Mouse (Mus musculus): ENCODE results near the gene Sun1. TPM values are rescaled to one million over a fixed set of nuclear protein-coding genes. Genes with fewer than 3 reads are reported as not detected.

The Sun1 gene
- polyA plus RNA-seq, 1 experiment = 23.8 TPM

DNA sequence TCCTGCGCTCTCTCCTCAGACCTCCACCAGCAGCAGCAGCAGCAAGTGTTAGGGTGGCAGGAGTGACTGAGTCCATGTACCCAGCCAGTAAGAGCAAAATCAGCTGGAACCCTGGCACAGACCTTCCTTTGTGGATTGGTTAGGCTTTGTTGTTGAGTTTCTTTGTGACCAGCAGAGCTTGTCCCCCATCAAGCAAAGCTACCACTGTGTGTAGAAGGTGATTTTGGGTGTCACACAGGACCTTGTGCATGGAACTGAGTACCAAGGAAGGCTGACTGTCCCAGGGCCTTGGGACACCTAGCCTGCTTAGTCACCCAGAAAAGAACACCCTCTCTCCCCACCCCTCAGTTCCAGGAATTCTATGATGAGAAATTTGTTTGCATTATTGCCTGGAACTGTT is 56.8 kb downstream of the Sun1 start:
- no peak for DNase-seq (ENCODE audit: low read depth in 1 of 2, low spot score in 2 of 2)
- Histone ChIP-seq H3K27ac (ENCODE audit: insufficient read depth, low read length) (no peak overlapping the region), H3K27me3 (ENCODE audit: control insufficient read depth, insufficient read depth, low read length) (no peaks in the 10 kb centered on the region), H3K36me3 (ENCODE audit: control insufficient read depth, insufficient read depth, low read length) (peaks cover 1% of the 10 kb centered on the region), H3K4me3 (ENCODE audit: extremely low read depth, insufficient read depth, insufficient read length) (no peak overlapping the region), H3K4me1 (ENCODE audit: control insufficient read depth, insufficient read depth, insufficient read length) (peaks cover 17% of the 10 kb centered on the region; the same call in 1 of the 2 replicates)
- 100% methylated on average over 1 of the region's 1 CpGs for WGBS
- TF ChIP-seq POLR2A (IDR thresholded peaks at IDR 0.05; ENCODE audit: low read depth, low read length) = no peak
- TF ChIP-seq CTCF (IDR thresholded peaks at IDR 0.05; ENCODE audit: extremely low read depth, insufficient read depth, insufficient read length, insufficient replicate concordance) = no peak

DNA sequence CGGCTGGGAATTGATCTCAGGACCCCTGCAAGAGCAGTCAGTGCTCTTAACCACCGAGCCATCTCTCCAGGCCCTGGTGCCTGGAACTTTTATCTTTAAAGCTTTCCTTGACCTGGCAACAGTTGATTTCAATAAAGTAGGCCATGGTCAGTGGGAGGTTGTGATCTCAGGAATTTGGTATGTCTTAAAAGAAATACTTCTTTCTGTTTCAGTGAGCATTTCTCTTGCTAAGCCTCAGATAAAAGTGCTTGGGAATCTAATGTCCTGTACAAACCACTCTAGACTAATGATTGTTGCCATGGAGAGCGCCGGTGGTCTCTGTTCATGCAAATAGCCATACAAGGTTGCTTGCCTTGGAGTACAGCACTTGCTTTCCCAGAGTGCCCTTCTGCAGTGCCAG is 57.4 kb downstream of the Sun1 start:
- H3K36me3 ChIP-seq (ENCODE audit: control insufficient read depth, insufficient read depth, low read length) = peaks cover 6% of the 10 kb centered on the region
- no peak overlapping the region for H3K4me3 ChIP-seq (ENCODE audit: extremely low read depth, insufficient read depth, insufficient read length)
- DNase-seq (ENCODE audit: low read depth in 1 of 2, low spot score in 2 of 2) = no peak
- H3K4me1 ChIP-seq (ENCODE audit: control insufficient read depth, insufficient read depth, insufficient read length) = peaks cover 17% of the 10 kb centered on the region; the same call in 1 of the 2 replicates
- no peak overlapping the region for H3K27ac ChIP-seq (ENCODE audit: insufficient read depth, low read length)
- no peak for TF ChIP-seq CTCF (IDR thresholded peaks at IDR 0.05; ENCODE audit: extremely low read depth, insufficient read depth, insufficient read length, insufficient replicate concordance)
- no peak for TF ChIP-seq POLR2A (IDR thresholded peaks at IDR 0.05; ENCODE audit: low read depth, low read length)
- H3K27me3 ChIP-seq (ENCODE audit: control insufficient read depth, insufficient read depth, low read length) = no peaks in the 10 kb centered on the region
- WGBS = 86% methylated on average over 4 of the region's 4 CpGs

DNA sequence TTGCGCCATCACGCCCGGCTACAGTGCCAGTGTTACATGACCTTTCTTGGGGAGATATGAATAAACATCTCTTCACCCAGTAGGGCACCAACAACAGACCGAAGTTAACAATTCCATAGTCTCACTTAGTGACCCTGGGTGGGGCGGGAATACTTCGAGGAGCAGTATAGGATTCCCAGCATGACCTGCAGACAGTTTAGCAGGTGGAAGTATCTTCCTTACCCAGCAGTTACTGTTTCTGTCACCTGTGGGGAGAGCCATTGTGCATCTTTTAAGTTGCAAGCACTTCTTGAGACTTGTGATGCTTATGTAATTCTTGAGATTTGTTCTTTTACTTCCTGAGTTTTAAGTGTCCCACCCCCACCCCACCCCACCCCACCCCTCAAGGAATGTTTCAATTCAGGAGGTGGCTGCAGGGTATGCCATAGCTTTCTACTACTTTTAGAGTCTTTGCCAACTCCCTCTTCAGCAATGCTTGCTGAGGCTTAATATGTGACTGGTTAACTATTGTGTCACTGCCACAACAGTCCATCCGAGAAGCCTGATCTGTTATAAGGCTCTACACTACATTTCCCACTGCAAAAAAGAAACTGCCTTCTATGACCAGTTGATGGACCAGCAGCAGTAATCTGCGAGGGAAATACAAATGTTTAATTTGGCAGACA is 58.1 kb downstream of the Sun1 start:
- Histone ChIP-seq H3K36me3 (ENCODE audit: control insufficient read depth, insufficient read depth, low read length) (peaks cover 12% of the 10 kb centered on the region), H3K4me1 (ENCODE audit: control insufficient read depth, insufficient read depth, insufficient read length) (peaks cover 14% of the 10 kb centered on the region; the same call in 1 of the 2 replicates), H3K4me3 (ENCODE audit: extremely low read depth, insufficient read depth, insufficient read length) (no peak overlapping the region), H3K27ac (ENCODE audit: insufficient read depth, low read length) (no peak overlapping the region), H3K27me3 (ENCODE audit: control insufficient read depth, insufficient read depth, low read length) (no peaks in the 10 kb centered on the region)
- no peak for DNase-seq (ENCODE audit: low read depth in 1 of 2, low spot score in 2 of 2)
- WGBS = 97% methylated on average over 8 of the region's 8 CpGs
- TF ChIP-seq POLR2A (IDR thresholded peaks at IDR 0.05; ENCODE audit: low read depth, low read length) (no peak), CTCF (IDR thresholded peaks at IDR 0.05; ENCODE audit: extremely low read depth, insufficient read depth, insufficient read length, insufficient replicate concordance) (no peak)

DNA sequence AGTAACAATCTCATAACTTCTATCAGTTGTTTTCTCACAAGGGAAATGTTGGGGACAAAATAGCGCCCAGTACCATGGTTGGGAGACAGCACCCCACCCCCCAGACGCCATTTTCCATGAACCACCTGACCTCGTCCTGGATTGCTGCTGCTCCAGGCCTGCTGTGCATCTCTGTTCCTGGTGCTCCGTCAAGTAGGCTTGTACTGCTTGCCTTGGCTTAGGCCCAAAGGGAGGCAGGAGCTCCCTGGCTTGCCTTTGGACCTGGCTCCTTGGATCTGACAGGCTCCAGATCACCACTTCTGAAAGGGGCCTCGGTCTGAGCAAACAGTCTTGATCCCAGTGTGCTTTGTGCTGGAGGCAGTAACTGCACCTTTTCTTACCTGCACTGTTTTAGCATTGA is 59.4 kb downstream of the Sun1 start:
- 89% methylated on average over 5 of the region's 5 CpGs for WGBS
- no peak overlapping the region for H3K27ac ChIP-seq (ENCODE audit: insufficient read depth, low read length)
- no peaks in the 10 kb centered on the region for H3K27me3 ChIP-seq (ENCODE audit: control insufficient read depth, insufficient read depth, low read length)
- H3K4me3 ChIP-seq (ENCODE audit: extremely low read depth, insufficient read depth, insufficient read length) = no peak overlapping the region
- peaks cover 7% of the 10 kb centered on the region; the same call in 1 of the 2 replicates for H3K4me1 ChIP-seq (ENCODE audit: control insufficient read depth, insufficient read depth, insufficient read length)
- TF ChIP-seq POLR2A (IDR thresholded peaks at IDR 0.05; ENCODE audit: low read depth, low read length) (no peak), CTCF (IDR thresholded peaks at IDR 0.05; ENCODE audit: extremely low read depth, insufficient read depth, insufficient read length, insufficient replicate concordance) (no peak)
- peaks cover 24% of the 10 kb centered on the region for H3K36me3 ChIP-seq (ENCODE audit: control insufficient read depth, insufficient read depth, low read length)
- no peak for DNase-seq (ENCODE audit: low read depth in 1 of 2, low spot score in 2 of 2)

DNA sequence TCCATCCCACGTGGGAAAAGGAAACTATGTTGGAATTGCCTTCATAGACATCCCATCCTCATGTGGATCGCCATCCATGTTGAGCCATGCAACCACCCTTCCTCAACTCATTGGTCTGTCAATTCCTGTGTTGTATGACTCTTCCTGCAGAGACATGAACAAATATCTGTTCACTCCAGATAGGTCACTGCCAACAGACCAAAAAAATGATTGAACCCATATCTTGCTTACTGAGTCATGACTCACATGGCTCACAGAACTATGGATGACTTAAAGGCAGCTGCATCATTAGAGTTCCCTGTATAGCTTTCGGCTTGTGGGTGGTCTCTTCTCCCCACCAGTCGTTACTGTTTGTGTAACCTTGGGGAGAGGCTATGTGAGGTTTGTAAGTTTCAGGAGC is 61.0 kb downstream of the Sun1 start:
- no peaks in the 10 kb centered on the region for H3K27me3 ChIP-seq (ENCODE audit: control insufficient read depth, insufficient read depth, low read length)
- WGBS = 91% methylated on average over 4 of the region's 4 CpGs
- no peak overlapping the region for H3K4me3 ChIP-seq (ENCODE audit: extremely low read depth, insufficient read depth, insufficient read length)
- no peak for DNase-seq (ENCODE audit: low read depth in 1 of 2, low spot score in 2 of 2)
- TF ChIP-seq POLR2A (IDR thresholded peaks at IDR 0.05; ENCODE audit: low read depth, low read length) (no peak), CTCF (IDR thresholded peaks at IDR 0.05; ENCODE audit: extremely low read depth, insufficient read depth, insufficient read length, insufficient replicate concordance) (no peak)
- H3K4me1 ChIP-seq (ENCODE audit: control insufficient read depth, insufficient read depth, insufficient read length) = peaks cover 6% of the 10 kb centered on the region; the same call in 1 of the 2 replicates
- H3K27ac ChIP-seq (ENCODE audit: insufficient read depth, low read length) = no peak overlapping the region
- H3K36me3 ChIP-seq (ENCODE audit: control insufficient read depth, insufficient read depth, low read length) = peaks cover 34% of the 10 kb centered on the region

DNA sequence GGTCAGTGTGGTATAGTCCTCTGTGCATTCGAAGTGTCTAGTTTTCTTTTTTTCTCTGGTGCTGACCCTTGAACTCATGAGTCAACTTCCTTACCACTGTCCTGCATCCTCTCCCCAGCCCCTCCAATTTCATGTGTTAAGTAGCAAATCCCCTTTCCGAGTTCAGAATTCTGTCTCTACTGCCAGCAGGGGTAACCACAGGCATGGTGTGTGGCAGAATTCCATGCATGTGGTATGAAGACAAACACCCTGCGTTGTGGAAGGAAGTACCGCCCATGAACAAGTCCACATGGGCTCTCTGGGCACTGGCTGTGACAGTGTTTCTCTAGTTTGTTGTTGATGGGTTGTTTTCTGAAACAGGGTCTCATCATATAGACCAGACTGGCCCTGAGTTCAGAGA is 67.2 kb downstream of the Sun1 start:
- Histone ChIP-seq H3K4me3 (ENCODE audit: extremely low read depth, insufficient read depth, insufficient read length) (no peak overlapping the region), H3K4me1 (ENCODE audit: control insufficient read depth, insufficient read depth, insufficient read length) (no peaks in the 10 kb centered on the region), H3K27ac (ENCODE audit: insufficient read depth, low read length) (no peak overlapping the region), H3K36me3 (ENCODE audit: control insufficient read depth, insufficient read depth, low read length) (peaks cover 51% of the 10 kb centered on the region), H3K27me3 (ENCODE audit: control insufficient read depth, insufficient read depth, low read length) (no peaks in the 10 kb centered on the region)
- DNase-seq (ENCODE audit: low read depth in 1 of 2, low spot score in 2 of 2) = no peak
- WGBS = 81% methylated on average over 4 of the region's 4 CpGs
- no peak for TF ChIP-seq CTCF (IDR thresholded peaks at IDR 0.05; ENCODE audit: extremely low read depth, insufficient read depth, insufficient read length, insufficient replicate concordance)
- TF ChIP-seq POLR2A (IDR thresholded peaks at IDR 0.05; ENCODE audit: low read depth, low read length) = no peak

DNA sequence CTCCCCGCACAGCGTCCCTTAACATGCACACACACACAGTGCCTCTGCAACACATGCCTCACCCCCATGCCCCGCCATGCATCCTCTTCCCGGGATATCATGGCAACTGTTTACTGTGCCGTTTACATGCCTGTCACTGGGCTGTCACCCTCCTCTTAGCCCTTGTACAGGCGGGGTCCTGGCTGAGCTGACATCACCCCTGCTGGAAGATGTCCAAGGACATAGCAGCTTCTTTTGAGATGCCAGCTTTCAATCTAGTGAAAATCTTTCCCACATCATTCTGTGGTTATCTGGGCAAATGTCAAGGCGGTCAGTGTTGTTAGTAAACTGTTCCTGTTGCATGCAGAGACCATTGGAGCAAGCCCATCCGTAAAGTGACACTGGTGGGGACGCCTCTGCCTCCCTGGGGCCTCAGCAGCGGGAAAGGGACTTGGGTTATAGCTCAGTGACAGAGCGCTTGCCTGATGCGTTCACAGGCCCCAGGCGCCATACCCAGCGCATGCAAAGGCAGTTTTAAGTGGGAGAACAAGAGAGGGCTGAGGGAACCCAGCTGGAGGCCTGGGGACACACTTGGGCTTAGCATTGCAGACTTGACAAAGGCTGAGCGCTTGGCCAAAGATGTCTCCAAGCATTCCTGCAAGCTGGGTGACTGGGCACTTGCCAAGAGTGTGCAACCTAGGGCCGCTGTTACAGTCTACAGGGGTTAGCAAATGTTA is 70.5 kb downstream of the Sun1 start:
- WGBS = 87% methylated on average over 16 of the region's 16 CpGs
- TF ChIP-seq POLR2A (IDR thresholded peaks at IDR 0.05; ENCODE audit: low read depth, low read length) (no peak), CTCF (IDR thresholded peaks at IDR 0.05; ENCODE audit: extremely low read depth, insufficient read depth, insufficient read length, insufficient replicate concordance) (no peak)
- H3K36me3 ChIP-seq (ENCODE audit: control insufficient read depth, insufficient read depth, low read length) = peaks cover 22% of the 10 kb centered on the region

More for the DNA sequence above, 70.5 kb downstream of the Sun1 start:
- no peak overlapping the region for H3K4me3 ChIP-seq (ENCODE audit: extremely low read depth, insufficient read depth, insufficient read length)
- DNase-seq (ENCODE audit: low read depth in 1 of 2, low spot score in 2 of 2) = no peak
- H3K4me1 ChIP-seq (ENCODE audit: control insufficient read depth, insufficient read depth, insufficient read length) = no peaks in the 10 kb centered on the region
- no peaks in the 10 kb centered on the region for H3K27me3 ChIP-seq (ENCODE audit: control insufficient read depth, insufficient read depth, low read length)
- no peak overlapping the region for H3K27ac ChIP-seq (ENCODE audit: insufficient read depth, low read length)
